Mouse (Mus musculus): ENCODE results near the gene Daam1.

DNA sequence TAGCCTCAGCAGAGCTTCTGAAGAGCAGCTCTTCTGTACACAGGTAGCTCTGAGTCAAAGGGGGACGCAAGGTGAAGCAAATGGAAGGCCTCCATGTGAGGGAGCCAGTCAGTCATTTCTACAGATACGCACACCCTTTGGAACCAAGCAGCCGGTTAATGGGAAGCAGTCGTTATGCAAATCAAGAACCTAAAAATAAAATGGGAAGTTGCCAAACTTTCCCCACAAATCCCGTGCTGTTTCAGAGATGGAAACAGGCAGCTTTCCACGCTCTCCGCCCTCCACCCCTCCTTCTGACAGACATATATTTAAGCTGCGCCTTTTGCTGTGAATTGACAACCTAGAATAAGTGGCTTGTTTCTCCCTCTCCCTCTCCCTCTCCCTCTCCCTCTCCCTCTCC lies 150.4 kb downstream of the Daam1 start:
- TF ChIP-seq CTCF (IDR thresholded peaks at IDR 0.05; ENCODE audit: control insufficient read depth, insufficient read depth, low read length) = no peak
- no peak for TF ChIP-seq POLR2A (IDR thresholded peaks at IDR 0.05; ENCODE audit: borderline replicate concordance, control insufficient read depth, low read depth, low read length)

All from bone marrow, adult 2 months (tissue).